Mouse (Mus musculus) ES-E14 (cell line): ENCODE measurements at regions not wholly inside any gene's neighbourhood (a gene's known extent, or its start where the extent isn't known, plus 50 kb on each side); places are given as distances from the start of the nearest gene placed in this dataset.

Source experiments
- CHD2 ChIP-seq: IDR thresholded peaks from 2 replicates; pipeline ENCODE4 v1.6.1; 2014; ENCODE audit warnings: mild to moderate bottlenecking, low read depth, low read length, inconsistent platforms
- HCFC1 ChIP-seq: IDR thresholded peaks from 2 replicates; pipeline ENCODE4 v1.6.1; 2012; ENCODE audit warnings: low read length, inconsistent platforms, borderline replicate concordance; ENCODE audit not compliant: insufficient read depth
- MAFK ChIP-seq: IDR thresholded peaks from 2 replicates; pipeline ENCODE4 v1.6.1; 2014; ENCODE audit warnings: mild to moderate bottlenecking, low read depth, low read length, inconsistent platforms; ENCODE audit not compliant: insufficient read depth
- ZC3H11A ChIP-seq: IDR thresholded peaks from 2 replicates; pipeline ENCODE4 v1.6.1; 2012; ENCODE audit warnings: low read depth, mild to moderate bottlenecking, inconsistent platforms, low read length, borderline replicate concordance
- ZNF384 ChIP-seq: IDR thresholded peaks from 2 replicates; pipeline ENCODE4 v1.6.1; 2012; ENCODE audit warnings: low read depth, low read length, inconsistent platforms

DNA sequence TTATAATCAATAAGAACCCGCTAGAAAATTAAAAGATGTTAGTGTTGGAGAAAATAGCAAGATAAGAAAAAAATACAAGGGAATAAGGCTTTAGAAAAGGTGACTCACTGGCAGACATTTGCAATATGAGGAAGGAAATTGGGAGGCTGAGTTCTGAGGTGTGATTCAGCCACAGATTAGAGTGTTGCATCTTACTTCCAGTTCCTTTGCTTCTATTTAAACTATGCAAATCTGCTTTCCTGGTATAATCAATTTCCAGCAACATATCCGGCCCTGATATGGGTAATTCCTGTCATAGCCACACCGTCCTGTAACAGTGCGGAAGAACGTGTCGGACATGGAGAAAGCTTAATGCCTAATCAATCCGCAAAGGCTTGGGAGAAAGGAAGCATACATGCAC lies 144.9 kb downstream of the Spry2 start:
- TF ChIP-seq ZNF384, result no peak
- TF ChIP-seq MAFK, result no peak
- no peak for TF ChIP-seq HCFC1
- TF ChIP-seq ZC3H11A, result no peak
- no peak for TF ChIP-seq CHD2
